Mouse (Mus musculus) hematopoietic stem cell, adult 5-6 weeks (primary cell): ENCODE results near the gene Kcnh4. TPM values are rescaled to one million over a fixed set of nuclear protein-coding genes. Genes with fewer than 3 reads are reported as not detected.
A peak's percentile ranks its signal among the peaks of the same experiment; 100 is the strongest.

Experiments
- ATAC-seq, 2 experiments: fragments of 125-278 bp in 1 of 2; replicated peaks in 1 of 2; 2 replicates each; pipeline ENCODE4 v1.8.0; 2016 to 2017; ENCODE audit warnings: inconsistent platforms in 2 of 2, mild to moderate bottlenecking in 2 of 2, moderate number of reproducible peaks in 2 of 2, low read depth in 1 of 2, moderate TSS enrichment in 1 of 2; ENCODE audit not compliant: low FRiP score in 2 of 2, poor library complexity in 2 of 2, severe bottlenecking in 2 of 2, insufficient read depth in 1 of 2, low TSS enrichment in 1 of 2
- total RNA-seq: library from RNA; stranded (forward); fragments of 172-1452, 232-1000 nt; gene quantifications from 2 replicates; pipeline ENCODE4 v1.2.3, GENCODE M21; 2017

The Kcnh4 gene
- total RNA-seq, 1 experiment from 2014 or later: not detected

GRCm38 (mm10) chr11:100702081-100702851 is 57.5 kb downstream of the Kcnh4 start:
- peak; percentile 47 to 63; a peak in 2 of 4 replicates for ATAC-seq

- ATAC-seq: peak; percentile 42 to 44; a peak in 2 of 4 replicates
Observed at GRCm38 (mm10) chr11:100701301-100701700, 58.4 kb downstream of the Kcnh4 start.

- ATAC-seq: no peak
Observed at GRCm38 (mm10) chr11:100700710-100701109, 59.0 kb downstream of the Kcnh4 start.

GRCm38 (mm10) chr11:100697921-100698320 is 61.8 kb downstream of the Kcnh4 start:
- no peak for ATAC-seq

GRCm38 (mm10) chr11:100694926-100695325 is 64.8 kb downstream of the Kcnh4 start:
- ATAC-seq: peak; percentile 40 to 78; a peak in 3 of 4 replicates

GRCm38 (mm10) chr11:100693154-100693553 is 66.6 kb downstream of the Kcnh4 start:
- no peak for ATAC-seq

GRCm38 (mm10) chr11:100692164-100692616 is 67.6 kb downstream of the Kcnh4 start, which contains the start of gene Zfp385c:
Zfp385c (minus strand) TSS chr11:100692455.
- 0 out of 4 replicates have a peak, but pooled peaks of 1 of the 2 experiments have one; percentile 25 for ATAC-seq

- ATAC-seq: no peak
Observed at GRCm38 (mm10) chr11:100690389-100690788, 69.4 kb downstream of the Kcnh4 start.

Other genes starting within 250 kb of the Kcnh4 start
- gene Acly, start 231.9 kb downstream of the Kcnh4 start, total RNA-seq: 91.6 and 97.6 TPM in 2 replicates
- 0.31 TPM in 1 of 2 replicates, not detected in the other for gene Ttc25, start 214.3 kb downstream of the Kcnh4 start, total RNA-seq
- gene Cnp, start 185.0 kb downstream of the Kcnh4 start, total RNA-seq: 26.4 and 27.5 TPM in 2 replicates
- 6.9 and 10.7 TPM in 2 replicates for gene Nkiras2, start 140.7 kb downstream of the Kcnh4 start, total RNA-seq
- 129 and 135 TPM in 2 replicates for gene Dnajc7, start 139.8 kb downstream of the Kcnh4 start, total RNA-seq
- 0.20 TPM in 1 of 2 replicates, not detected in the other for gene Zfp385c, start 67.5 kb downstream of the Kcnh4 start, total RNA-seq
- 31.1 and 33.1 TPM in 2 replicates for gene Dhx58, start 55.7 kb downstream of the Kcnh4 start, total RNA-seq
- gene Kat2a, start 47.5 kb downstream of the Kcnh4 start, total RNA-seq: 26.1 TPM in 2 replicates
- not detected in 2 replicates for gene Hspb9, start 46.1 kb downstream of the Kcnh4 start, total RNA-seq
- gene Rab5c, start 21.7 kb downstream of the Kcnh4 start, total RNA-seq: 75.3 and 87.9 TPM in 2 replicates
- not detected in 2 replicates for gene Hcrt, start 3.0 kb upstream of the Kcnh4 start, total RNA-seq
- gene Ghdc, start 11.0 kb upstream of the Kcnh4 start, total RNA-seq: 2.4 and 3.3 TPM in 2 replicates
- 58.8 and 66.2 TPM in 2 replicates for gene Stat5b, start 90.8 kb upstream of the Kcnh4 start, total RNA-seq
- 48.2 and 54.6 TPM in 2 replicates for gene Stat5a, start 99.4 kb upstream of the Kcnh4 start, total RNA-seq
- gene Stat3, start 179.6 kb upstream of the Kcnh4 start, total RNA-seq: 108 and 135 TPM in 2 replicates
- 9.8 and 13.4 TPM in 2 replicates for gene Cavin1, start 210.9 kb upstream of the Kcnh4 start, total RNA-seq
- 7.5 and 32.6 TPM in 2 replicates for gene Atp6v0a1, start 249.5 kb upstream of the Kcnh4 start, total RNA-seq